Mouse (Mus musculus) small intestine, adult 2 months (tissue): ENCODE measurements around the gene Plcd3. TPM values are rescaled to one million over a fixed set of nuclear protein-coding genes. Genes with fewer than 3 reads are reported as not detected.
A peak's percentile ranks its signal among the peaks of the same experiment; 100 is the strongest.

ENCODE experiments used
- H3K27ac ChIP-seq: fragments of 200-500 bp; 2 replicates; pipeline ENCODE4 v1.5.1; 2012; ENCODE audit warnings: low read depth, low read length, control low read depth, inconsistent platforms; ENCODE audit not compliant: insufficient read depth
- H3K27me3 ChIP-seq: fragments of 200-500 bp; 2 replicates; pipeline ENCODE4 v1.6.1; 2012; ENCODE audit warnings: mild to moderate bottlenecking, moderate library complexity, low read length, inconsistent platforms; ENCODE audit not compliant: control insufficient read depth, insufficient read depth
- H3K36me3 ChIP-seq: fragments of 200-500 bp; 2 replicates; pipeline ENCODE4 v1.6.1; 2012; ENCODE audit warnings: mild to moderate bottlenecking, low read length, control low read depth, inconsistent platforms; ENCODE audit not compliant: control insufficient read depth, insufficient read depth
- H3K4me1 ChIP-seq: fragments of 200-500 bp; 2 replicates; pipeline ENCODE4 v1.6.1; 2012; ENCODE audit warnings: low read length, inconsistent platforms, mixed read lengths; ENCODE audit not compliant: control insufficient read depth, insufficient read depth, insufficient read length
- H3K4me3 ChIP-seq: fragments of 200-500 bp; 2 replicates; pipeline ENCODE4 v1.5.1; 2012; ENCODE audit warnings: low read depth, mild to moderate bottlenecking, control low read depth, inconsistent platforms, low read length, moderate library complexity
- CTCF ChIP-seq: fragments of 200-500 bp; IDR thresholded peaks from 2 replicates; pipeline ENCODE4 v1.5.1; 2012; ENCODE audit warnings: low read depth, mild to moderate bottlenecking, control low read depth, inconsistent platforms, low read length, moderate library complexity, mixed read lengths; ENCODE audit not compliant: insufficient replicate concordance, insufficient read length; ENCODE audit errors: extremely low read depth
- POLR2A ChIP-seq: fragments of 200-500 bp; IDR thresholded peaks from 2 replicates; pipeline ENCODE4 v1.6.1; 2012; ENCODE audit warnings: low read depth, mild to moderate bottlenecking, control low read depth, inconsistent platforms, low read length, moderate library complexity
- WGBS: fragments of 180-500 bp; shearing (Covaris S2); methylation state at CpG from one replicate; pipeline ENCODE4 v1.1.7; 2018; 5-methylcytosine and 5-hydroxymethylcytosine counted together
- polyA plus RNA-seq: library from polyadenylated mRNA; depleted of rRNA; stranded (reverse); fragments of >200 nt; gene quantifications from 2 replicates; pipeline ENCODE4 v1.2.3, GENCODE M21; 2012

The Plcd3 gene
- polyA plus RNA-seq, 1 experiment, result 3.1 TPM

DNA sequence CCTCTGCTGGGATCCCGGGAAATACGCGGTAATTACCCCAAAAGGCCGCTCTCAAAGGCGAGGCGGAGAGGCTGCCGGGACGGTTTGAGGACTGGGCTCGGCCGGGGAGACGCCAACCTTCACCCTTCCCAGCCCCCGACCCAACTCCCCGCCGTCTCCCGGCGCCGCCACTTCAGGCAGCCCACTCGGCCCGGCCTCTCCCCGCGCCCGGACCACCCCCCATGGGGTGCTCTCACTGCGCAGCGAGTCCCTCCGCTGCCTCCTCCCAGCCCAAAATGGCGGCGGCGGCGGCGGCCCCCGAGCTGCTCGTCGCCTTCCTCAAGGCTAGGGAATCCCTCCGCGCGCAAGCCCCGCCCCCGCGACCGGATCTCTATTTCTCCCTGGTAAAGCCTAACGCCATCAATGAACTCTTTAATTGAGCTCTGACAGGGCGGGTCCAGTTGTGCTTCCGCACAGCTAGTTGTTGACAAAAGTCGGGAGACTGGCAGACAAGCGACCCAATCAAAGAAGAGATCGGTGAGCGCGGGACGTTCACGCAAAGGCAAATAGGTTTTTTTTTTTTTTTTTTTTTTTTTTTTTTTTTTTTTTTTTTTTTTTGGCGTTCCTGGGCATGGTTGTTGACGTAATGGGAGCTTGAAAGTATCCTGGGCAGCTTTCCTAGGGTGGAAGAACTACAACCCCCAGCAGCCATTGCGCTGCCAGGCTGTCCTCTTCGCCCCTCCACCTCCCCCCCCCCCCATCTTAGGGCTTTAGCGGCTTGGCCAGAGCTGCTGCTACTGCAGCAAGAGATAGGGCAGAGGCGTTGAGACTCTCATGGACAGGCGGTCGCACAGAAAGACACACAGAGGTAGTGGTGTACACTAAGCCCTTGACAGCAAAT is 31.4 kb upstream of the Plcd3 start:
- under 1% methylated on average over 58 of the region's 58 CpGs for WGBS
- Histone ChIP-seq H3K36me3 (no peaks in the 10 kb centered on the region), H3K4me1 (peaks cover 5% of the 10 kb centered on the region; the same call in 1 of the 2 replicates), H3K27me3 (no peaks in the 10 kb centered on the region), H3K4me3 (peak overlapping the region; percentile 87), H3K27ac (peak overlapping the region; percentile 92)
- TF ChIP-seq CTCF, result no peak
- peak; percentile 94 for TF ChIP-seq POLR2A

DNA sequence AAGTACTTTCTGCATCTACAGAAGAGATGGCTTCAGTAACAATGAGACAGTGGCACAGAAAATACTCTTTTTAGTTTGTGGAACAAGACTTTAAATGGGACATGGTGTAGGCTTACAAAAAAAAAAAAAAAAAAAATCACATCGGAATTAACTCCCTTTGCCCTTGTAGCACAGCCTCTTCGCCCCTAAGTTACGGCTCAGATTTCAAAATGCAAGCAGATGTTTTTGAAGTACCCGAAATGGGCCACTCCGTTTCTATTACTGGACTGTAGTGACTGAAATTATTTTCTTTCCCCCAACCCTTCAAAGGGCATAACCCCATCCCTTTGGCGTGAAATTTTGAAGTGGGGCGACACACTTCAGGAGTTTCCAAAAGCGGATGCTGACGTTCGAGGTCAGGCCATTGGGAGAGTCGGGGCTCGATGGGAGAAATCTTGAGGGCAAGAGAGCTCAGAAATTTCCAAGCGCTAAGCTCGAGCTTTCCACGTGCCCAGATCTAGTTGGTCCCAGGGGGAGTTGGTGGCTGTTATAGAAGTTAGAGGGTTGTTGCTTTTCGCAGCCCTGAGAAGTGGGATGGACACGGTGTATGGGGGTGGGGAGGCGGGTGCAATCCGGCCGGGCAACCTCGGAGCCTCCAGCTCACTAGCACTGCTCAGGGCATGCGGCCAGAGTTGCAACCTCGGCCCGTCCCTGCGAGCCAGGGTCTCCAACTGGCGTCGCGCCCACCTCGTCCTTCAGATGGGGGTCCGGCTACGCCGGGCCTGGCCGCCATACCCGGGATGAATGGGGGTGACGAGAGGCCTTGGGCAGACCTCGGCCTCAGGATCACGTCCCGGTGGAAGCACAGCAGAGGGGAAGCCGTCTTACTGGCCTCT is 30.5 kb upstream of the Plcd3 start, which contains the start of gene Hexim2:
TSS of gene Hexim2 (plus strand) at position 729 of the 875 bp plus-strand sequence.
- 0 out of 2 replicates have a peak, but pooled peaks have one; percentile 7 for TF ChIP-seq POLR2A
- no peak for TF ChIP-seq CTCF
- Histone ChIP-seq H3K4me1 (peaks cover 5% of the 10 kb centered on the region; the same call in 1 of the 2 replicates), H3K27me3 (no peaks in the 10 kb centered on the region), H3K36me3 (no peaks in the 10 kb centered on the region), H3K27ac (peak within 1 kb of the TSS; percentile 92), H3K4me3 (peak within 1 kb of the TSS; percentile 87)
- under 1% methylated on average over 39 of the region's 39 CpGs for WGBS

- Histone ChIP-seq H3K4me3 (no peak overlapping the region), H3K27ac (no peak overlapping the region), H3K36me3 (no peaks in the 10 kb centered on the region), H3K27me3 (no peaks in the 10 kb centered on the region), H3K4me1 (no peaks in the 10 kb centered on the region; the same call in 1 of the 2 replicates)
- no peak for TF ChIP-seq POLR2A
- no peak for TF ChIP-seq CTCF
- 56% methylated on average over 5 of the region's 5 CpGs for WGBS
These were observed 18.9 kb upstream of the Plcd3 start for GRCm38 (mm10) chr11:103120315-103120714.

DNA sequence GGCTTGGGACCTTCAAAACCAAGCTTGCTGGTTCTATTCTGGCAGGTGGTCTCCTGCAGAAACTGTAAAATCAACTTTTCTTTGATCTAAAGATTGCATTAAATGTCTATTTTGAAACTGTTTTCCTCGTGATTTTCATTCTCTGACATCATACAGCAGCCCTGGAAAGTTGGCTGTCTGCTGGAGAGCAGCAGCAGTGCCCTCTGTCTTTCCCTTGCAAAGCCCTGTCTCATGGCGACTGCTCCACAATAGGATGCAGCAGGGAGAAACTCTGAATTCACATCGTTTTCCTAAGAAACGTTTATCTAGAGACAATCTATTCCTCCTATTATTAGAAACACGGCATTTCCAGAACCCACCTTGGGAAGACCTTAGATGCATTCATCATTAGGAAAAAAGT is 18.2 kb upstream of the Plcd3 start:
- no peak for TF ChIP-seq CTCF
- no peak for TF ChIP-seq POLR2A
- Histone ChIP-seq H3K27ac (no peak overlapping the region), H3K27me3 (no peaks in the 10 kb centered on the region), H3K36me3 (no peaks in the 10 kb centered on the region), H3K4me3 (no peak overlapping the region), H3K4me1 (peaks cover 2% of the 10 kb centered on the region; the same call in 1 of the 2 replicates)
- 57% methylated on average over 5 of the region's 5 CpGs for WGBS

GRCm38 (mm10) chr11:103118866-103119265 is 17.4 kb upstream of the Plcd3 start:
- 75% methylated on average over 2 of the region's 2 CpGs for WGBS
- H3K27me3 ChIP-seq, result no peaks in the 10 kb centered on the region
- peaks cover 5% of the 10 kb centered on the region; the same call in 1 of the 2 replicates for H3K4me1 ChIP-seq
- H3K36me3 ChIP-seq, result no peaks in the 10 kb centered on the region
- no peak overlapping the region for H3K4me3 ChIP-seq
- no peak for TF ChIP-seq CTCF
- no peak for TF ChIP-seq POLR2A
- H3K27ac ChIP-seq, result no peak overlapping the region

DNA sequence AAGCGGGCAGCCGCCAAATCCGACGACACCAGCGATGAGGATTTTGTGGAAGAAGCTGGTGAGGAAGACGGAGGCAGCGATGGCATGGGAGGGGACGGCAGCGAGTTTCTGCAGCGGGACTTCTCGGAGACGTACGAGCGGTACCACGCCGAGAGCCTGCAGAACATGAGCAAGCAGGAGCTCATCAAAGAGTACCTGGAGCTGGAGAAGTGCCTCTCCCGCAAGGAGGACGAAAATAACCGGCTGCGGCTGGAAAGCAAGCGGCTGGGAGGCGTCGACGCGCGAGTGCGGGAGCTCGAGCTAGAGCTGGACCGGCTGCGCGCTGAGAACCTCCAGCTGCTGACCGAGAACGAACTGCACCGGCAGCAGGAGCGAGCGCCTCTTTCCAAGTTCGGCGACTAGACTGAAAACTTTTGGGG is 16.1 kb upstream of the Plcd3 start:
- peak overlapping the region; percentile 82 for H3K4me3 ChIP-seq
- H3K36me3 ChIP-seq, result no peaks in the 10 kb centered on the region
- TF ChIP-seq POLR2A (no peak), CTCF (no peak)
- WGBS, result under 1% methylated on average over 38 of the region's 38 CpGs
- H3K27me3 ChIP-seq, result no peaks in the 10 kb centered on the region
- peaks cover 5% of the 10 kb centered on the region; the same call in 1 of the 2 replicates for H3K4me1 ChIP-seq
- peak overlapping the region; percentile 34 for H3K27ac ChIP-seq
